Mouse (Mus musculus) ZHBTc4 (cell line): Measurements from ENCODE around the gene Gm5447.
A peak's percentile ranks its signal among the peaks of the same experiment; 100 is the strongest.

Source experiments
- DNase-seq: peaks from one replicate; pipeline ENCODE4 v3.0.0-alpha.2; 2011; ENCODE audit warnings: low read depth, low spot score

The Gm5447 gene

GRCm38 (mm10) chr13:30973501-30974246 lies at the start of gene Gm5447, which contains the start of gene Exoc2:
Gene Gm5447 (plus strand): TSS chr13:30974204.
Gene Exoc2 (minus strand): TSS chr13:30974093.
- DNase-seq, result peak; percentile 95

DNA sequence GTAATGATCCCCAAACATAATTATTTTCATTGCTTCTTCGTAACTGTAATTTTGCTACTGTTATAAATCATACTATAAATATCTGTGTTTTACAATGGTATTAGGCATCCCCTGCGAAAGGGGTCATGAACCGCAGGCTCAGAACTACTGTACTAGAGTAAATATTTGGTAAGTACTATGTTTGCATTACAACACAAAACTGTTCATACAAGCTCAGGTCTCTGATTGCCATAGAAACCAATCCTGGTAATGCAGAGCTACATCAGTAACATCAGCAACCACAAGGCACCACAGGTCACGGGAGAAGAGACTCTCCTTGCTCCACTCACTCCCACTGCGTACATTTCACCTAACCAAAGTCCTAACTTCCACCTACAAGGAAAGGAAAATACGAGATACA lies 49.7 kb upstream of the Gm5447 start:
- DNase-seq, result no peak

- no peak for DNase-seq
Measured at GRCm38 (mm10) chr13:30929119-30929518, 44.9 kb upstream of the Gm5447 start.

- no peak for DNase-seq
Measured at GRCm38 (mm10) chr13:30931613-30932012, 42.4 kb upstream of the Gm5447 start.

GRCm38 (mm10) chr13:30932972-30933371 lies 41.0 kb upstream of the Gm5447 start:
- no peak for DNase-seq

- no peak for DNase-seq
Measured at GRCm38 (mm10) chr13:30945788-30946187, 28.2 kb upstream of the Gm5447 start.

GRCm38 (mm10) chr13:30947129-30947528 lies 26.9 kb upstream of the Gm5447 start:
- no peak for DNase-seq

DNA sequence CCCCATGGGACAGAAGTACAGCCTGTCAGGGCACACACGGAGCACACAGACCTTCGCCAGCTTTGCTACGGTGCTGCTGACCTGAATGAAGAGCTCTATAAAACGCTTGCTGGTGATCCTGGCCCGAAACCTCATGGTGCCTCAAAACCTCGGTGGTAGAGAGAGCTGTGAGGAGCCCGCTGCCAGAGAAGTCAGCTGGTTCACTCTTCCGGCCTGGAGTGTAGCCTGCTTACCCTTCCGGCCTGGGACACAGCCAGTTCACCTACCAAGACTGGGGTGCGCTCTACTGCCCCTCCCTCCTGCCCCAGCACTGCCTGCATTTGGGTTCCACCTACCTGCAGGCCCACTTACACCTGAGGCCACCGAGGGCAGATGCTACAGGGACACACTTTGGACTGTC lies 26.5 kb upstream of the Gm5447 start, which contains the start of gene Hus1b:
Gene Hus1b, minus strand, starts transcription at position 220 of the 400 bp plus-strand sequence.
- peak; percentile 27 for DNase-seq

DNA sequence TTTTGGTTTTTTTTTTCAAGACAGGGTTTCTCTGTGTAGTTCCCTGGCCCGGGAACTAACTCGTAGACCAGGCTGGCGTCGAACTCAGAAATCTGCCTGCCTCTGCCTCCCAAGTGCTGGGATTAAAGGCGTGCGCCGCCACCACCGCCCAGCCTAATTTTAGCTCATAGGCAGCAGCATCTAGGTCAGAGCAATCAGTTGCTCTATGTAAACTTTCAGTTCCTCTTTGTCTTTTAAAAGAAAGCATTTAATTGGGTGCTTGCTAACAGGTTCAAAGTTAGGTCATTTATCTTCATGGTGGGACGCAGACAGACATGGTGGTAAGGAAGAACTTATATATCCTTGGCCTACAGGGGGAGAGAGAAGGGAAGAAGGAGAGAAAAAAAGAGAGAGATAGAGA lies 24.8 kb upstream of the Gm5447 start:
- DNase-seq, result no peak

GRCm38 (mm10) chr13:30952044-30952443 lies 22.0 kb upstream of the Gm5447 start:
- DNase-seq, result no peak

- no peak for DNase-seq
Measured at GRCm38 (mm10) chr13:30953580-30953979, 20.4 kb upstream of the Gm5447 start.

DNA sequence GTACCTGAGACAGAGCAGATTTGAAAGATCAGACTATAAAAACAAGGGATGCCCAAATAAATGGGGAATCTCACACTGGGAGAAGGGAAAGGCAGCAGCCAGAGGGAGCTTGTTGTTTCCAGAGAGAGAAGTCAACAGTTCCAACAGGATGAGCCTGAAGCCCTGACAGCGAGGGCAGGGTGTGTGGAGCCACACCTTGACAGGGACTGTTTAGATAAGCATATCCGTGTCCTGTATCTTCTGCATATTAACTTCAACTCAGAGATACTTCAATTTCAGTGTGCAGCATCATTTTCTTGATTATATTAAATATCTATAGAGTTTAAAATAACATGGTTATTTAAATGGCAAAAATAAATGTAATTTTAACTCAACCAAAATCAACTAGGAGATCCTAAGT lies 13.3 kb upstream of the Gm5447 start:
- no peak for DNase-seq

DNA sequence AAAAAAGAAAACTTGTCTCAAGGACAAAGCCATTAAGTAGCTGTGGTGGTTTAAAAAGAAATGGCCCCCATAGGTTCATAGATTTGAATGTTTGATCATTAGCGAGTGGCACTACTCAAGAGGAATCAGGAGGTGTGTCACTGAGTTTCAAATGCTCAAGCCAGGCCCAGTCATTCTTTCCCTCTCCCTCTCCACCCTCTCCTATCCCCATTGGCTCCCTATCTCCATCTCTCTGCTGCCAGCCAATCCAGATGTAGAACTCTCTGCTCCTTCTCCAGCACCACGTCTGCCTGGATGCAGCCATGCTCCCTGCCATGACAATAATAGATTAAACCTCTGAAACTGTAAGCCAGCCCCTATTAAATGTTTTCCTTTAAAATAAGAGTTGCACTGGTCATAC lies 12.1 kb upstream of the Gm5447 start:
- DNase-seq, result no peak

- DNase-seq, result peak; percentile 34
Measured at GRCm38 (mm10) chr13:30966507-30966911, 7.5 kb upstream of the Gm5447 start.

DNA sequence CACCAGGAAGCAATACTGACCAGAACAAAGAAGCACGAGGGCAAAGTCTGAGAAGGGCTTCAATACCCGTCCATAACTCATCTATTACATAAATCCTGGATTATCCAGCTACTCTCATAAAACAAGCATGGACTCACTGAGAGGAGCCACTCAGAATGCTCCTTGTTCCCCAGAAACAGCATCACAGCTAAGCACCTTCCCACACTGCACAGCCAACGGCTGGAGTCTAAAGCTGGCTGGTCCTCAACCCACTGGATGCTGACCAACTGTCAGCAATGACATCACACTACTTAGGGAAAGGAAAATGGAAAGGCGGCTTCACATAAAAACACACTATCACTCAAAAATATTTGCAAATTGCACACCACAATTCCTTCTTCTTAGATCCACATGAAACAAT lies 5.7 kb upstream of the Gm5447 start:
- no peak for DNase-seq

DNA sequence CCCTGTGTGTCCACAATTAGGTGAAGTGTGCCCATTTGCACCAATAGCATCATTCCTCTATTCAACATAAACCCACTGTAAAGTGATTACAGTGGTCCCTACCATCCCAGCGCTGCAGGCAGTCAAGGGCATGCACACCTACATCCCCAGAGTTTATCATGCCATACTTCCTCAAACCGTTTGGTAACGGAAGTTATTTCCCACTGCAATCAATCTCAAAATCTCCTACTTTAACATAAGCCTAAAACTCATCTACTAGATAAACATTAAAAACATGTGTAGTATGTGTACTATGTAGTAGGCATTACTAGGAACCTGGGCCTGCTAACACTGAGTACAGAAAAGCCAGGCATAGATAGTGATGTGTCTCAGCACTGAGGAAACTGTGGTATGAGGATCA lies 3.0 kb upstream of the Gm5447 start:
- no peak for DNase-seq

GRCm38 (mm10) chr13:30972102-30972501 lies 1.9 kb upstream of the Gm5447 start:
- DNase-seq, result no peak

DNA sequence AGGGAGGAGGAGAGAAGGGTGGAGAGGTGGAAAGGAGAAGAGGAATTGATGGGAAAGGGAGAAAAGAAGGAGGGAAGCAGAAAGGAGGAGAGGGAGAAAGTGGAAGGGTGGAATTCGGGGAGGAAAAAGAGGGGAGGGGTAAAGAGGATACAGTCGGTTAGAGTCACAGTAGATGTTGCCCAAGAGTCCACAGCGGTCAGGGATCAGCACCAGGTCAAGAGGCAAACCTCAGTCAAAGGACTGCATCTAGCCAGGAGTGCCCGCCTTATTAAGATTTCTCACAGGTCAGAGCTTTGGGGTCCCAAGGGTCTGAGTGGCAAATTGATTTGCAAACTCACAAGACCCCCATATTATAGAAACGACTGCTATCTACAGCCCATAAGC lies 235 bp downstream of the Gm5447 start:
- no peak for DNase-seq

GRCm38 (mm10) chr13:30976536-30977084 lies 2.6 kb downstream of the Gm5447 start:
- DNase-seq, result no peak

DNA sequence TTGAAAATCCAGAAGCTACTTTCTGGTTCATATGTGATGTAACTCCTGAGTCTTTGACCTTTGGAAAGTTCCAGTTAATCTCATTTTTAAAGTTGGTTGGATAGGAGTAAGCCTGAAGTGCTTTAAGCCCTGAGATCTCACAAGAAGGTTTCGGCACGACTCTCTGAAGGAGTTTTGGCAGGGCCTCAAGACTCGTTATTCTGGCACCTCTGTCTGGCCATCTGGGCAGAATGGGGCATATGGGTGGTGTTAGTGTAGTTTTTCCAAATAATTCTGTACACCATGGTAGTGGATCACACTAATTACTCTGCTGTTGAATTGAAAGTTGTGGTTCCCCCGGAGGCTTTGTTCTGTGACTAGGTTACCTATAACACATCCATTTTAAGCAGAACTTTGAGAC lies 4.2 kb downstream of the Gm5447 start:
- no peak for DNase-seq

GRCm38 (mm10) chr13:30981666-30982065 lies 7.7 kb downstream of the Gm5447 start:
- peak; percentile 64 for DNase-seq

DNA sequence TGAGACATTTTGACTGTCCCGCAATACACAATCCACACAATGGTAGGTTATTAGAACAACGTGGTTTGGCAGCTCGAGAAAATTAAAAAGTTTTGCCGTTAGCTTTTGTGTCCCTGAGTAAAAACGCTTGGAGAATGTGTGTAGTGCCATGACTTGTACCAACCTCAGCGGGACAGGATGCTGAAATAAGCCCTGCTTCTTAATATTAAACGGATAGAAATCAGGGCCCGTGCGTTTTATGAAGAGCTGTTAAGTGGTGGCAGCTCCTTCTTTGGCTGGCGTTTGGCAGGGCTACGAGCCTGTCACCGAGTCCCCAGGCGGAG lies 11.2 kb downstream of the Gm5447 start:
- DNase-seq, result no peak

DNA sequence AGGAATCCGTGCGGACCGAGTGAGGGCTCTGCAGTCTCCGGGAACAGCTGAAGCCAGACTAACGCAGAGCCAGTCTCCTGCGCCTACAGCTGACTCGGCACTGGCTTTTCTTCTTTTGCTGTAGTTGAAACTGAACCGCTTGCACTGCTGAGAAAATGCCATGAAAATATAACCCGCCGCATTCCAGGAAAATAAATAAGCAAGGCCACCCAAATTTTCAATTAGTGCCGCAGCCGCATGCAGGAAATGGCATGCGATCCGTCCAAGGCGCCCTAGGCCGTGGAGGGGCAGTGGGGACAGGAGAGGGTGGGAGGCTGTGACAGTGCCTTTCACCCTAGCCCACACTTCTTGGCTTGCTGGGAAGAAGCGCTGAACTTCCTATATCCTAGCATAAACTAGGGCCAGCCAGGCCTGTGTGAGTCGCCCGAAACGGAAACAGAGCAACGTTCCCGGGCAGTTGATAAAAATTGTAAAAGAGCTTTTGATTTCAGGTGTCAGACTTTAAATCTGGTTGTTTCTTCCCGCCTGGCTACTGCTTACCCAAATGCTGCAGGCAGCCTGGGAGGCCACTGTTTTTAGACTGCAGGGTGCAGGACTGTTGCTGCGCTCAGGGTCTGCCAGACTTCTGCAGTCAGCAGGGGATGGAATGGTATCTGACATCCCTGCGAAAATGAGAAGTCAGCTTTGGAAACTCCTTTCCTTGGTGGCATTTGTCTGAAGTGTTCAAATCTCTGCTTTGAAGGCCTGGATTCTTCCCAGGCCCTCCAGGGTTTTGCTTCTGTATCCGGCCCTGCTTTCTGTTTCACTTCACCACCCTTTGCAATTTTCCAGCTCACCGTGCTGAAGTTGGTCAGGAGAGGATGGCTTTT lies 11.8 kb downstream of the Gm5447 start:
- peak; percentile 69 for DNase-seq
